9 mouse cellular contexts compared by ENCODE assay signal in the genomic region with DNA sequence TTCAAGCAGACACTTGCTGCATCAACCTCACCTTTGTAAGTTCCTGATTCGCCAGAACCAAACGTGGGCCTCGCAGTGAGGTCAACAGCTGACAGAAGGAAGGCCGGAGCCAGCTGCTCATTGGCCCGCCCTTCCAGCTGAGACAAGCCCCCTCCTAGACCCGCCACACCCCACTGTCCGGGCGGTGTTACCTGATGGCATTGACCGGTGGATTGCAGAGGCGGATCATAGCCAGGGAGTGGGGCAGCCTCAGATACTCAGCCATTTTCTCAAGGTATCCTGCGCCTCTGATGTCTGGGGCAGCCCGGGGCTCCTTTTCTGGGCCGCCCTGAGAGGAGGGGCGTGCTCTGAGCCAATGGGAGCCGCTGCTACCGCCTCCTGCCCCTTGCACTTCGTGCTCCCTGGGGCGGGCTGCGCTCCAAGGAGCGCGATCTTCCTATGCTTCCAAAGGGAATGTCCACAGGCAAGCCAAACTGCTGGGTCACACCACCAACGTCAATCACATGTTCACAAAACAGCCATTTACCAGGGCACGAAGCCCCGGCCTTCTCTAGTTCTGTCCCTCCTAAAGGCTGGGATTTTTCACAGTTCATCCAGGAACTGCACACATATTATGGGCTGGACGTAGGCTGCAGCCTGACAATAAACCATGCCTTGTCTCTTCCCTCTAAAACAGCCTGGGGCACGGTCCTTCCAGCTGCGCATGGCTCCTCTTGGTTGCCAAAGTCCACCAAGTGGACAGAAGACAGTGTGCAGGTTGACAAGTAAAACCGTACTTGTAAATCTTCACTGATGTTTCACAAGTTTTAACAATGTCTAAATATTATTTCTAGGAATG. TPM values are rescaled to one million over a fixed set of nuclear protein-coding genes. Genes with fewer than 3 reads are reported as not detected.
DNase-seq lines count a peak whose midpoint lies in the region; ATAC-seq lines count a peak whose summit lies in the region.
"Had no signal": no experiment of that assay in that cellular context is flagged by ENCODE, and none has a peak within 500 bp of the region (broad histone marks: within the 10 kb centered on the region; RNA-seq: fewer than 3 reads in every experiment).

A gene (minus strand): TSS at position 292 of the 838 bp plus-strand sequence.

- no peaks in the 10 kb centered on the region for H3K4me1 ChIP-seq in embryonic facial prominence, embryonic 15.5 days
- H3K4me1 ChIP-seq in liver, embryonic 11.5 days (replicated peaks; ENCODE audit: control insufficient read depth, insufficient read depth, low read length), result peaks cover 11% of the 10 kb centered on the region; the same call in 1 of the 2 replicates

- H3K27ac ChIP-seq in embryonic facial prominence, embryonic 15.5 days (replicated peaks), result no peak within 1 kb of the TSS
- H3K27ac ChIP-seq in liver, embryonic 11.5 days (ENCODE audit: low read depth, low read length), result no peak within 1 kb of the TSS

- DNase-seq in 3134 (ENCODE audit: extremely low read depth, insufficient read length, low spot score), result peak; percentile 64
- DNase-seq in adrenal gland, postnatal 36 days, result peak; percentile 88 to 92
- peak; percentile 82 to 86 for DNase-seq in heart, adult 9 months (ENCODE audit: low spot score in 2 of 2)
- peak; percentile 89 for DNase-seq in kidney, adult 8-10 months
- peak; percentile 55 for DNase-seq in liver, embryonic 11.5 days (ENCODE audit: low spot score)
- DNase-seq in splenic B cell, adult 2 months (ENCODE audit: low read depth, low spot score), result peak; percentile 43

- peak within 1 kb of the TSS; percentile 33; the same call in 1 of the 2 replicates for H3K9ac ChIP-seq in embryonic facial prominence, embryonic 15.5 days
- H3K9ac ChIP-seq in liver, embryonic 11.5 days (ENCODE audit: low read depth, low read length), result peak within 1 kb of the TSS; percentile 54

- peak within 1 kb of the TSS; percentile 77 for H3K4me2 ChIP-seq in embryonic facial prominence, embryonic 15.5 days (replicated peaks)
- peak within 1 kb of the TSS; percentile 80 for H3K4me2 ChIP-seq in liver, embryonic 11.5 days

- no peaks in the 10 kb centered on the region for H3K36me3 ChIP-seq in embryonic facial prominence, embryonic 15.5 days
- H3K36me3 ChIP-seq in liver, embryonic 11.5 days (ENCODE audit: control insufficient read depth, insufficient read depth, low read length), result no peaks in the 10 kb centered on the region
- no peaks in the 10 kb centered on the region for H3K36me3 ChIP-seq in splenic B cell, adult 2 months (ENCODE audit: control insufficient read depth, insufficient read depth, low read length, poor library complexity, severe bottlenecking)
- H3K36me3 ChIP-seq: G1E had no signal

- H3K4me3 ChIP-seq in embryonic facial prominence, embryonic 15.5 days (replicated peaks), result peak within 1 kb of the TSS; percentile 58
- H3K4me3 ChIP-seq in liver, embryonic 11.5 days (ENCODE audit: low read depth, low read length), result peak within 1 kb of the TSS; percentile 58

- H3K9me3 ChIP-seq in embryonic facial prominence, embryonic 15.5 days (replicated peaks), result no peaks in the 10 kb centered on the region
- no peaks in the 10 kb centered on the region for H3K9me3 ChIP-seq in liver, embryonic 11.5 days (ENCODE audit: control insufficient read depth, low read length)
- H3K9me3 ChIP-seq: G1E had no signal

- H3K27me3 ChIP-seq in embryonic facial prominence, embryonic 15.5 days, result no peaks in the 10 kb centered on the region
- H3K27me3 ChIP-seq in liver, embryonic 11.5 days (replicated peaks; ENCODE audit: control insufficient read depth, insufficient read depth, low read length), result no peaks in the 10 kb centered on the region
- H3K27me3 ChIP-seq in splenic B cell, adult 2 months (ENCODE audit: control insufficient read depth, insufficient read depth, low read length, poor library complexity, severe bottlenecking), result no peaks in the 10 kb centered on the region

- WGBS in embryonic facial prominence, embryonic 15.5 days, result 7% methylated on average over 28 of the region's 28 CpGs
- WGBS in liver, embryonic 11.5 days, result 9% methylated on average over 28 of the region's 28 CpGs

- peak; percentile 91 for ATAC-seq in embryonic facial prominence, embryonic 15.5 days (ENCODE audit: insufficient number of reproducible peaks, low FRiP score, low TSS enrichment, low read depth)
- peak; percentile 86 for ATAC-seq in liver, embryonic 11.5 days (replicated peaks; ENCODE audit: low FRiP score)
- ATAC-seq in monocyte, adult 5-6 weeks (replicated peaks; ENCODE audit: insufficient number of reproducible peaks, low FRiP score, low TSS enrichment, poor library complexity, severe bottlenecking), result peak; percentile 38; the same call in 1 of the 2 replicates

RNA-seq across cellular contexts. Expression of the gene that starts here (rescaled TPM):
- 10 to 100 TPM; 35.8 to 59.4 TPM for total RNA-seq in adrenal gland, postnatal 36 days (2021)
- polyA plus RNA-seq in embryonic facial prominence, embryonic 15.5 days (2015; fragmentation: Nextera tagmentation; extraction: Ambion mirVana), result 2.3 TPM in 2 replicates
- polyA plus RNA-seq in liver, embryonic 11.5 days (2014; fragmentation: Nextera tagmentation; extraction: Ambion mirVana), result 5.3 and 6.7 TPM in 2 replicates
- 1.8 to 3.1 TPM (median 2.7 TPM) in 3 replicates for total RNA-seq in monocyte, adult 5-6 weeks (2017)

Comparison
In these comparisons a context has a peak if more than half of its experiments do, and no peak if none do; other contexts are left out.
1. ATAC-seq: peak in every context shown above with its lines; median percentile 91 in embryonic facial prominence, embryonic 15.5 days; 86 in liver, embryonic 11.5 days; 38 in monocyte, adult 5-6 weeks.